Mouse (Mus musculus) urinary bladder, postnatal 36 days (tissue): ENCODE data around the gene Vmn1r71.
"Not testable (repeated sequence)": the region's sequence is repeated elsewhere in the genome, so short reads cannot be mapped to it uniquely, and the experiment has no call there.

Source experiments
- DNase-seq, 2 experiments: peaks; one replicate each; pipeline ENCODE4 v3.0.0; 2022; ENCODE audit warnings: low spot score in 2 of 2, mixed read lengths in 1 of 2

The Vmn1r71 gene

DNA sequence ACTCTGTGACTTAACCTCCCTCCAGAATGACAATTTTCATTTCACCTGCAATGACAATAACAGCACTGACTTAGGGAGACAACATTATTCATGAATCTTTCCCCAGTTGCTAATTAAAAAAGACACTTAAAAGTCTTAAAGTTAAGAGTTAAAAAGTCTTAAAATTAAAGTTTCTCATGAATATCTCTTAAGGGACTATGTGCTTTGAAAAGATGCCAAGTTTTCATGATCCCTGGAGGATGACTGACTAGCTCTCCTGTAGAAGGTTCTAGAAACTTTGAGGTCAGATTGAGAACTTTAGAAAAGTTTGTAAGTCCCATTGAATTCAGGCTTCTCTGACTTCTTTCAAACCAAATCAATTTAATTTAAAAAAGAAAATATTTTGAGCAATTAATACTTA is at the start of gene Vmn1r71:
Gene Vmn1r71 (minus strand): TSS at position 101 of the 400 bp plus-strand sequence.
- DNase-seq = no peak

DNA sequence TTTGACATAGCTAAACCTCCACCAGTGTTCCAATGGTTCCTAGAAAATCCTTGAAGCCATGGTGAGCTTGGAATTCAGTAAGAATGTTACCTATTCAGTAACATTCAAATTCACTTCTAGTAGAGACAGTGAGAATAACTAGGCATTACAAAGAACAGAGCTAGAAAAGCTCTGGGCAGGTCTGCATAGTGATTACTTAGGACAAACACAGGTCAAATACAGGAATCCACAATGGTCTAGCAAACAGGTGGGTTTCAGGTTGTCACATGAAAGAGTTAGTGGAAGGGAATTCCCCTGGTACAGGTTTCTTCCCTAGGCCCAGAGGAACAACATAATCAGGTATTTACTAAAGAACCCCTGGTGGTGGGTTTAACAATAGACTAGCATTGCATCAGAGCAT is 3.4 kb upstream of the Vmn1r71 start:
- DNase-seq = not testable (repeated sequence)
